Mouse (Mus musculus) heart, embryonic 15.5 days (tissue): ENCODE measurements around the gene Urah. TPM values are rescaled to one million over a fixed set of nuclear protein-coding genes. Genes with fewer than 3 reads are reported as not detected.
A peak's percentile ranks its signal among the peaks of the same experiment; 100 is the strongest.

Experiments
- ATAC-seq: fragments of 200-750 bp; cut with Nextera tagmentation; replicated peaks from 2 replicates; pipeline ENCODE4 v1.8.0; 2017; ENCODE audit warnings: low read depth, moderate TSS enrichment; ENCODE audit not compliant: insufficient number of reproducible peaks, insufficient read depth, low FRiP score
- H3K27ac ChIP-seq: fragments of 300-500 bp; sonication (generic); 2 replicates; pipeline ENCODE4 v1.5.1; 2015; ENCODE audit warnings: mild to moderate bottlenecking, inconsistent platforms
- H3K27me3 ChIP-seq: fragments of 300-500 bp; sonication (generic); 2 replicates; pipeline ENCODE4 v1.6.1; 2015; ENCODE audit warnings: inconsistent platforms
- H3K36me3 ChIP-seq: fragments of 300-500 bp; sonication (generic); 2 replicates; pipeline ENCODE4 v1.6.1; 2015; ENCODE audit warnings: mild to moderate bottlenecking, inconsistent platforms
- H3K4me1 ChIP-seq: fragments of 300-500 bp; sonication (generic); replicated peaks from 2 replicates; pipeline ENCODE4 v1.6.1; 2015; ENCODE audit warnings: inconsistent platforms
- H3K4me2 ChIP-seq: fragments of 300-500 bp; sonication (generic); 2 replicates; pipeline ENCODE4 v1.6.1; 2015; ENCODE audit warnings: inconsistent platforms, mild to moderate bottlenecking, moderate library complexity
- H3K4me3 ChIP-seq: fragments of 300-500 bp; sonication (generic); 2 replicates; pipeline ENCODE4 v1.5.1; 2015; ENCODE audit warnings: mild to moderate bottlenecking, inconsistent platforms
- H3K9ac ChIP-seq: fragments of 300-500 bp; sonication (generic); 2 replicates; pipeline ENCODE4 v1.6.1; 2015; ENCODE audit warnings: mild to moderate bottlenecking, inconsistent platforms
- H3K9me3 ChIP-seq: fragments of 300-500 bp; sonication (generic); replicated peaks from 2 replicates; pipeline ENCODE4 v1.6.1; 2016; ENCODE audit warnings: inconsistent platforms
- WGBS: fragments of 180-500 bp; shearing (Covaris S2); methylation state at CpG from one replicate; pipeline ENCODE4 v1.1.7; 2015; ENCODE audit warnings: mixed read lengths; 5-methylcytosine and 5-hydroxymethylcytosine counted together
- polyA plus RNA-seq: library from polyadenylated mRNA; unstranded; fragments of >200 nt; fragmentation: Nextera tagmentation; extraction: Ambion mirVana; gene quantifications from 2 replicates; pipeline ENCODE4 v1.2.1, GENCODE M21; 2015

The Urah gene
- polyA plus RNA-seq, 1 experiment from 2014 or later: 0.68 TPM

GRCm38 (mm10) chr7:140880419-140880818 is 45.6 kb downstream of the Urah start:
- Histone ChIP-seq H3K27ac (peak overlapping the region; percentile 95; the same call in 1 of the 2 replicates), H3K4me1 (peaks cover 25% of the 10 kb centered on the region), H3K9me3 (no peaks in the 10 kb centered on the region), H3K27me3 (no peaks in the 10 kb centered on the region), H3K4me2 (peak overlapping the region; percentile 87), H3K4me3 (peak overlapping the region; percentile 98), H3K9ac (0 out of 2 replicates have a peak overlapping the region, but pooled peaks have one; percentile 37), H3K36me3 (peaks cover 24% of the 10 kb centered on the region; the same call in 1 of the 2 replicates)
- ATAC-seq: no peak
- WGBS: 74% methylated on average over 3 of the region's 3 CpGs

GRCm38 (mm10) chr7:140880865-140881515 is 46.2 kb downstream of the Urah start:
- WGBS: 8% methylated on average over 8 of the region's 8 CpGs
- no peaks in the 10 kb centered on the region for H3K27me3 ChIP-seq
- no peak for ATAC-seq
- H3K4me3 ChIP-seq: peak overlapping the region; percentile 98
- H3K4me2 ChIP-seq: peak overlapping the region; percentile 87
- peaks cover 25% of the 10 kb centered on the region for H3K4me1 ChIP-seq
- peak overlapping the region; percentile 94 for H3K9ac ChIP-seq
- peak overlapping the region; percentile 95 for H3K27ac ChIP-seq
- no peaks in the 10 kb centered on the region for H3K9me3 ChIP-seq
- H3K36me3 ChIP-seq: peaks cover 20% of the 10 kb centered on the region

GRCm38 (mm10) chr7:140881696-140882468 is 47.1 kb downstream of the Urah start, which contains the start of the genes Psmd13 and Sirt3:
TSS of gene Psmd13 (plus strand) at chr7:140881968.
TSS of gene Sirt3 (minus strand) at chr7:140882309.
- Histone ChIP-seq H3K27me3 (no peaks in the 10 kb centered on the region), H3K27ac (peak within 1 kb of the TSS; percentile 95), H3K9ac (peak within 1 kb of the TSS; percentile 94), H3K9me3 (no peaks in the 10 kb centered on the region), H3K4me3 (peak within 1 kb of the TSS; percentile 98), H3K36me3 (peaks cover 20% of the 10 kb centered on the region), H3K4me2 (peak within 1 kb of the TSS; percentile 87), H3K4me1 (peaks cover 25% of the 10 kb centered on the region)
- under 1% methylated on average over 58 of the region's 59 CpGs for WGBS
- peak; percentile 95 for ATAC-seq

- Histone ChIP-seq H3K4me3 (peak overlapping the region; percentile 98), H3K4me2 (peak overlapping the region; percentile 87), H3K9me3 (no peaks in the 10 kb centered on the region), H3K27me3 (no peaks in the 10 kb centered on the region), H3K27ac (peak overlapping the region; percentile 95), H3K9ac (peak overlapping the region; percentile 94), H3K4me1 (peaks cover 25% of the 10 kb centered on the region), H3K36me3 (peaks cover 21% of the 10 kb centered on the region)
- peak; percentile 28 for ATAC-seq
- under 1% methylated on average over 12 of the region's 12 CpGs for WGBS
Observed at GRCm38 (mm10) chr7:140882469-140882803, 47.6 kb downstream of the Urah start.

Other genes with a start within 250 kb of the Urah start
- gene Olfr46, start 233.7 kb upstream of the Urah start, polyA plus RNA-seq: not detected in 2 replicates
- gene Olfr61, start 206.0 kb upstream of the Urah start, polyA plus RNA-seq: not detected in 2 replicates
- gene Olfr53, start 188.6 kb upstream of the Urah start, polyA plus RNA-seq: not detected in 2 replicates
- not detected in 2 replicates for gene Olfr539, start 175.1 kb upstream of the Urah start, polyA plus RNA-seq
- not detected in 2 replicates for gene Olfr45, start 153.1 kb upstream of the Urah start, polyA plus RNA-seq
- not detected in 2 replicates for gene Olfr541, start 137.8 kb upstream of the Urah start, polyA plus RNA-seq
- not detected in 2 replicates for gene Cyp2e1, start 71.3 kb upstream of the Urah start, polyA plus RNA-seq
- gene Syce1, start 47.2 kb upstream of the Urah start, polyA plus RNA-seq: 0.13 and 0.21 TPM in 2 replicates
- gene Zfp941, start 12.8 kb upstream of the Urah start, polyA plus RNA-seq: 0.78 and 0.95 TPM in 2 replicates
- gene Scgb1c1, start 10.5 kb downstream of the Urah start, polyA plus RNA-seq: 0.36 TPM in 1 of 2 replicates, not detected in the other
- not detected in 2 replicates for gene Odf3, start 12.8 kb downstream of the Urah start, polyA plus RNA-seq
- gene Gm45785, start 21.3 kb downstream of the Urah start, polyA plus RNA-seq: not detected in 2 replicates
- gene Ric8a, start 21.9 kb downstream of the Urah start, polyA plus RNA-seq: 36.0 and 47.3 TPM in 2 replicates
- gene Bet1l, start 22.6 kb downstream of the Urah start, polyA plus RNA-seq: 30.2 and 31.9 TPM in 2 replicates
- 154 and 179 TPM in 2 replicates for gene Psmd13, start 47.0 kb downstream of the Urah start, polyA plus RNA-seq
- 54.1 and 55.8 TPM in 2 replicates for gene Sirt3, start 47.3 kb downstream of the Urah start, polyA plus RNA-seq
- 309 and 515 TPM in 2 replicates for gene Cox8b, start 65.4 kb downstream of the Urah start, polyA plus RNA-seq
- gene Nlrp6, start 85.9 kb downstream of the Urah start, polyA plus RNA-seq: 0.24 and 2.8 TPM in 2 replicates
- gene Pgghg, start 106.4 kb downstream of the Urah start, polyA plus RNA-seq: 9.3 and 15.5 TPM in 2 replicates
- gene Ifitm5, start 115.3 kb downstream of the Urah start, polyA plus RNA-seq: 1.6 and 2.5 TPM in 2 replicates
- not detected in 2 replicates for gene Gm45717, start 120.9 kb downstream of the Urah start, polyA plus RNA-seq
- gene Ifitm2, start 121.0 kb downstream of the Urah start, polyA plus RNA-seq: 459 and 624 TPM in 2 replicates
- gene Ifitm1, start 132.2 kb downstream of the Urah start, polyA plus RNA-seq: 11.7 and 49.8 TPM in 2 replicates
- gene Ifitm3, start 175.8 kb downstream of the Urah start, polyA plus RNA-seq: 103 and 212 TPM in 2 replicates
- gene Ifitm6, start 182.9 kb downstream of the Urah start, polyA plus RNA-seq: 0.53 and 1.4 TPM in 2 replicates
- gene Gm17387, start 194.1 kb downstream of the Urah start, polyA plus RNA-seq: not detected in 2 replicates
- 1.0 and 2.0 TPM in 2 replicates for gene B4galnt4, start 226.1 kb downstream of the Urah start, polyA plus RNA-seq
- gene Pkp3, start 243.2 kb downstream of the Urah start, polyA plus RNA-seq: 0.97 and 5.9 TPM in 2 replicates